Comparison of ENCODE assay signal across 9 mouse cellular contexts in the genomic region with DNA sequence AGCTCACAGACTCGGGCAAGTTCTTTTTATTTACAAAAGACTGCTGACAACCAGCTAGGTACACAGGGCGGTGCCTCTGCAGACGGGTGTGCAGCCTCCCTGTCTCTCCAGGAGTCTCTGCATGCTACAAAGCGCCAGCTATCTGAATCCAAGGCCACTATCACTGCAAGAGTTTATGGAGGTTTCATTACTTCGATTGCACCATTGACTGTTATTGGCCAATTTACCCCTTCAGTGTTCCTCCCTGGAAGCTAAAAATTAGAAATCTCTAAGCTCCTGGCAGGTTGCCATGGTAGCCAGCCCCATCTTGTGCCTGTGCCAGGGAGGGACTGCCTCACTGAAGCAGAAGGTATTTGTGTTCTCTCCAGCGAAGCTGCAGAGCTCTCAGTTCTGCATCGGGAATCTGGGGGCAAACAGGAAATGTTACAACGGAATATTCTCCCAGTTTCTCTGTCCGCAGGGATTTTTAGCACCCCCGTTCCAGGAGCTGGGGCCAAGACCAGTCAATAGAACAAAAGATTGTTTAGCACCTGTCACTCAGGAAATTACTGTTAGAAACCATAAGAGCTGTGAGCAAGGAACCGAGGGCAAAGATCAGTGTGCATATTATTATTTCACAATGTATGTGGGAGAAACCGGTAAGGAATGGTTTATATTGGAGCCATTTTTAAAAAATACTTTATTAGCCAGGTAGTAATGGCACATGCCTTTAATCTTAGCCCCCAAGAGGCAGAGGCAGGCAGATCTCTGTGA. TPM values are rescaled to one million over a fixed set of nuclear protein-coding genes. Genes with fewer than 3 reads are reported as not detected.
DNase-seq lines count a peak whose midpoint lies in the region; ATAC-seq and TF ChIP-seq lines count a peak whose summit lies in the region.
"Had no signal": no experiment of that assay in that cellular context is flagged by ENCODE, and none has a peak within 500 bp of the region (broad histone marks: within the 10 kb centered on the region; RNA-seq: fewer than 3 reads in every experiment).

No protein-coding gene starts in this region.

- peak overlapping the region; percentile 14; the same call in 1 of the 2 replicates for H3K4me2 ChIP-seq in forebrain, embryonic 13.5 days
- H3K4me2 ChIP-seq in forebrain, embryonic 11.5 days (ENCODE audit: low read depth, low read length, severe bottlenecking) = no peak overlapping the region
- H3K4me2 ChIP-seq in forebrain, postnatal 0 days (ENCODE audit: low read depth) = no peak overlapping the region

- TF ChIP-seq CTCF in forebrain, postnatal 0 days (IDR thresholded peaks at IDR 0.05; ENCODE audit: low read depth) = no peak

- peak; percentile 73 for ATAC-seq in forebrain, embryonic 13.5 days
- no peak for ATAC-seq in forebrain, embryonic 11.5 days (replicated peaks; ENCODE audit: low FRiP score)
- ATAC-seq in forebrain, postnatal 0 days = peak; percentile 78

- peak overlapping the region; percentile 31; the same call in 1 of the 2 replicates for H3K27ac ChIP-seq in forebrain, embryonic 13.5 days
- H3K27ac ChIP-seq in forebrain, embryonic 11.5 days (ENCODE audit: low read depth, low read length) = no peak overlapping the region
- H3K27ac ChIP-seq in forebrain, postnatal 0 days (ENCODE audit: low read depth, low read length) = peak overlapping the region; percentile 45; the same call in 1 of the 2 replicates
- H3K27ac ChIP-seq: kidney, postnatal 0 days had no signal

- no peak for DNase-seq in forebrain, embryonic 11.5 days (ENCODE audit: low spot score)
- peak; percentile 27 for DNase-seq in 416B (ENCODE audit: low read depth)
- peak; percentile 75 for DNase-seq in forebrain, postnatal 0 days
- DNase-seq in layer of hippocampus, adult 9-11 months = peak; percentile 78
- DNase-seq in ovary, postnatal 36 days (ENCODE audit: low spot score) = peak; percentile 39
- DNase-seq in gastrocnemius, adult 18-20 months (ENCODE audit: low spot score) = no peak
- DNase-seq in gastrocnemius, postnatal 4 days (ENCODE audit: low spot score in 2 of 2) = no peak

- H3K27me3 ChIP-seq in forebrain, embryonic 13.5 days = no peaks in the 10 kb centered on the region
- H3K27me3 ChIP-seq in forebrain, embryonic 11.5 days (ENCODE audit: control insufficient read depth, insufficient read depth, low read length) = no peaks in the 10 kb centered on the region
- H3K27me3 ChIP-seq in forebrain, postnatal 0 days (ENCODE audit: insufficient read depth, low read length) = no peaks in the 10 kb centered on the region

- H3K4me1 ChIP-seq in forebrain, embryonic 13.5 days = peaks cover 22% of the 10 kb centered on the region
- no peaks in the 10 kb centered on the region for H3K4me1 ChIP-seq in forebrain, embryonic 11.5 days (replicated peaks; ENCODE audit: control insufficient read depth, insufficient read depth, low read length)
- no peaks in the 10 kb centered on the region for H3K4me1 ChIP-seq in forebrain, postnatal 0 days (ENCODE audit: insufficient read depth)

- H3K9ac ChIP-seq in forebrain, embryonic 13.5 days = 0 out of 2 replicates have a peak overlapping the region, but pooled peaks have one; percentile 8
- H3K9ac ChIP-seq in forebrain, embryonic 11.5 days (ENCODE audit: low read length) = no peak overlapping the region
- no peak overlapping the region for H3K9ac ChIP-seq in forebrain, postnatal 0 days

- H3K9me3 ChIP-seq in forebrain, embryonic 13.5 days (replicated peaks) = no peaks in the 10 kb centered on the region
- H3K9me3 ChIP-seq in forebrain, embryonic 11.5 days (ENCODE audit: control insufficient read depth, low read length) = no peaks in the 10 kb centered on the region
- no peaks in the 10 kb centered on the region for H3K9me3 ChIP-seq in forebrain, postnatal 0 days (ENCODE audit: low read length)

- WGBS in forebrain, embryonic 13.5 days = 54% methylated on average over 12 of the region's 12 CpGs
- 81% methylated on average over 12 of the region's 12 CpGs for WGBS in forebrain, embryonic 11.5 days
- 28% methylated on average over 12 of the region's 12 CpGs for WGBS in forebrain, postnatal 0 days

- H3K36me3 ChIP-seq in forebrain, embryonic 13.5 days (ENCODE audit: poor library complexity, severe bottlenecking) = peaks cover 68% of the 10 kb centered on the region
- peaks cover 4% of the 10 kb centered on the region; the same call in 1 of the 2 replicates for H3K36me3 ChIP-seq in forebrain, embryonic 11.5 days (ENCODE audit: control insufficient read depth, insufficient read depth, low read length)
- peaks cover 65% of the 10 kb centered on the region for H3K36me3 ChIP-seq in forebrain, postnatal 0 days (ENCODE audit: insufficient read depth)

- no peak overlapping the region for H3K4me3 ChIP-seq in forebrain, embryonic 13.5 days
- H3K4me3 ChIP-seq in forebrain, embryonic 11.5 days (ENCODE audit: low read depth, low read length) = no peak overlapping the region
- no peak overlapping the region for H3K4me3 ChIP-seq in forebrain, postnatal 0 days (ENCODE audit: low read depth, low read length)

RNA-seq across cellular contexts. Expression of a gene that starts 49.4 kb away (rescaled TPM):
- polyA plus RNA-seq in forebrain, embryonic 13.5 days (2015; fragmentation: Nextera tagmentation; extraction: Ambion mirVana) = 19.3 and 21.9 TPM in 2 replicates
- polyA plus RNA-seq in forebrain, embryonic 11.5 days (2014; fragmentation: Nextera tagmentation; extraction: Ambion mirVana) = 23.5 and 23.9 TPM in 2 replicates
- total RNA-seq in forebrain, postnatal 0 days (2014; rRNA removed) = 30.2 and 37.3 TPM in 2 replicates
- 13.3 and 19.5 TPM in 2 replicates for polyA plus RNA-seq in forebrain, postnatal 0 days (2015; fragmentation: Nextera tagmentation; extraction: Ambion mirVana)
- 10 to 100 TPM; 17.6 to 17.8 TPM for total RNA-seq in gastrocnemius, adult 18-20 months (2021)
- 10 to 100 TPM; 29.3 to 30.3 TPM for total RNA-seq in gastrocnemius, postnatal 4 days (2021)

Comparison
In these comparisons a context has a peak if more than half of its experiments do, and no peak if none do; other contexts are left out.
1. DNase-seq: peak in 416B (single experiment), forebrain, postnatal 0 days (single experiment), layer of hippocampus, adult 9-11 months (single experiment) and ovary, postnatal 36 days (single experiment); none in forebrain, embryonic 11.5 days (single experiment), gastrocnemius, adult 18-20 months (single experiment) and gastrocnemius, postnatal 4 days (0 of 2).